Mouse (Mus musculus) midbrain, postnatal 0 days (tissue): ENCODE results near the gene Tmem94. TPM values are rescaled to one million over a fixed set of nuclear protein-coding genes. Genes with fewer than 3 reads are reported as not detected.
A peak's percentile ranks its signal among the peaks of the same experiment; 100 is the strongest.

Experiments used
- ATAC-seq: fragments of 200-750 bp; cut with Nextera tagmentation; 2 replicates; pipeline ENCODE4 v1.8.0; 2017; ENCODE audit warnings: moderate number of reproducible peaks, mild to moderate bottlenecking, moderate TSS enrichment, moderate library complexity; ENCODE audit not compliant: low FRiP score
- DNase-seq: peaks from one replicate; pipeline ENCODE4 v3.0.0-alpha.2; 2015; ENCODE audit warnings: low spot score
- H3K27ac ChIP-seq: fragments of 300-500 bp; sonication (generic); 2 replicates; pipeline ENCODE4 v1.5.1; 2014; ENCODE audit warnings: low read depth, mild to moderate bottlenecking, low read length, mixed read lengths
- H3K27me3 ChIP-seq: fragments of 300-500 bp; sonication (generic); 2 replicates; pipeline ENCODE4 v1.6.1; 2014; ENCODE audit warnings: low read length, control low read depth, mixed read lengths; ENCODE audit not compliant: insufficient read depth
- H3K36me3 ChIP-seq: fragments of 300-500 bp; sonication (generic); 2 replicates; pipeline ENCODE4 v1.6.1; 2014; ENCODE audit warnings: low read length, control low read depth, mixed read lengths; ENCODE audit not compliant: insufficient read depth
- H3K4me1 ChIP-seq: fragments of 300-500 bp; sonication (generic); 2 replicates; pipeline ENCODE4 v1.6.1; 2014; ENCODE audit warnings: mild to moderate bottlenecking, control low read depth, antibody characterized with exemption, low read length, mixed read lengths; ENCODE audit not compliant: insufficient read depth
- H3K4me2 ChIP-seq: fragments of 300-500 bp; sonication (generic); 2 replicates; pipeline ENCODE4 v1.6.1; 2014; ENCODE audit warnings: low read depth, mild to moderate bottlenecking, low read length, mixed read lengths; ENCODE audit not compliant: poor library complexity, severe bottlenecking
- H3K4me3 ChIP-seq: fragments of 300-500 bp; sonication (generic); 2 replicates; pipeline ENCODE4 v1.5.1; 2014; ENCODE audit warnings: low read depth, mild to moderate bottlenecking, low read length, moderate library complexity
- H3K9ac ChIP-seq: fragments of 300-500 bp; sonication (generic); replicated peaks from 2 replicates; pipeline ENCODE4 v1.6.1; 2014; ENCODE audit warnings: mild to moderate bottlenecking, low read length, moderate library complexity, mixed read lengths; ENCODE audit not compliant: poor library complexity, severe bottlenecking
- H3K9me3 ChIP-seq: fragments of 300-500 bp; sonication (generic); 2 replicates; pipeline ENCODE4 v1.6.1; 2016; ENCODE audit warnings: low read length, control low read depth
- CTCF ChIP-seq: IDR thresholded peaks from 2 replicates; pipeline ENCODE4 v1.5.1; 2016; ENCODE audit warnings: antibody characterized with exemption, mild to moderate bottlenecking
- WGBS: fragments of 180-500 bp; shearing (Covaris S2); extraction: QIAGEN DNeasy Blood & Tissue Kit; methylation state at CpG from one replicate; pipeline ENCODE4 v1.1.7; 2014; 5-methylcytosine and 5-hydroxymethylcytosine counted together
- polyA plus RNA-seq: library from polyadenylated mRNA; unstranded; fragments of >200 nt; fragmentation: Nextera tagmentation; extraction: Ambion mirVana; gene quantifications from 2 replicates; pipeline ENCODE4 v1.2.1, GENCODE M21; 2015
- total RNA-seq: library from RNA; depleted of rRNA; stranded (reverse); fragments of >200 nt; gene quantifications from 2 replicates; pipeline ENCODE4 v1.2.3, GENCODE M21; 2014

Tmem94 gene
- total and polyA plus RNA-seq, 2 experiments from 2014 or later, result 15.9 to 32.7 TPM

DNA sequence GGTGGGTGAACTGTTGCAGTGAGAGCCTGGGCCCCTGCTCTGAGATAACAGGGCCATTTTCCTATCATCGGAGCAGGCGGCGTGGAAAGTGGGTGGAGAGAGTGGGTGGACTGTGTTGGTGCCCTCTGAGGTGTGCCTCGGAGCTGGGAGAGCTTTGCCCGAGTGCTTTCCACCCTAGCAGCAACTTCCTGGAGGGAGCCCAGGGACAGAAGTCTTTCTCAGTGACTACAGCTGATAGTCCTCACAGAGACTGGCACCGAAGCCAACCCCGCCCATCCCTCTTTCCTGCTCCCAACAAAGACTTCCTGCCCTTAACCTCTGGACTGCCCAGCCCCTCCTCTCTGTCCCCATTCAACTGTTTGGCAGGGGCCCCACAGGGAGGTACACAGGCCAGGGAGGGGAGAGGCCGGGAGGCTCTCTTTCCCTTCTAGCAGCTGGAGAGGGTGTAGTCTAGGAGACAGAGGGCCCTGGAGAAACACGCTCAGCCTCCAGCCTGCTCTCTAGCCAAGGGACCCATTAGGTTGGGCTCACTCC lies 13.9 kb downstream of the Tmem94 start:
- no peaks in the 10 kb centered on the region for H3K9me3 ChIP-seq
- ATAC-seq (peak; percentile 66), DNase-seq (peak; percentile 80)
- no peak for TF ChIP-seq CTCF
- no peak overlapping the region for H3K4me3 ChIP-seq
- 14% methylated on average over 9 of the region's 9 CpGs for WGBS
- H3K27ac ChIP-seq, result peak overlapping the region; percentile 59; the same call in 1 of the 2 replicates
- no peaks in the 10 kb centered on the region for H3K27me3 ChIP-seq
- 0 out of 2 replicates have a peak overlapping the region, but pooled peaks have one; percentile 9 for H3K4me2 ChIP-seq
- H3K36me3 ChIP-seq, result no peaks in the 10 kb centered on the region
- H3K9ac ChIP-seq, result no peak overlapping the region
- H3K4me1 ChIP-seq, result peaks cover 30% of the 10 kb centered on the region

DNA sequence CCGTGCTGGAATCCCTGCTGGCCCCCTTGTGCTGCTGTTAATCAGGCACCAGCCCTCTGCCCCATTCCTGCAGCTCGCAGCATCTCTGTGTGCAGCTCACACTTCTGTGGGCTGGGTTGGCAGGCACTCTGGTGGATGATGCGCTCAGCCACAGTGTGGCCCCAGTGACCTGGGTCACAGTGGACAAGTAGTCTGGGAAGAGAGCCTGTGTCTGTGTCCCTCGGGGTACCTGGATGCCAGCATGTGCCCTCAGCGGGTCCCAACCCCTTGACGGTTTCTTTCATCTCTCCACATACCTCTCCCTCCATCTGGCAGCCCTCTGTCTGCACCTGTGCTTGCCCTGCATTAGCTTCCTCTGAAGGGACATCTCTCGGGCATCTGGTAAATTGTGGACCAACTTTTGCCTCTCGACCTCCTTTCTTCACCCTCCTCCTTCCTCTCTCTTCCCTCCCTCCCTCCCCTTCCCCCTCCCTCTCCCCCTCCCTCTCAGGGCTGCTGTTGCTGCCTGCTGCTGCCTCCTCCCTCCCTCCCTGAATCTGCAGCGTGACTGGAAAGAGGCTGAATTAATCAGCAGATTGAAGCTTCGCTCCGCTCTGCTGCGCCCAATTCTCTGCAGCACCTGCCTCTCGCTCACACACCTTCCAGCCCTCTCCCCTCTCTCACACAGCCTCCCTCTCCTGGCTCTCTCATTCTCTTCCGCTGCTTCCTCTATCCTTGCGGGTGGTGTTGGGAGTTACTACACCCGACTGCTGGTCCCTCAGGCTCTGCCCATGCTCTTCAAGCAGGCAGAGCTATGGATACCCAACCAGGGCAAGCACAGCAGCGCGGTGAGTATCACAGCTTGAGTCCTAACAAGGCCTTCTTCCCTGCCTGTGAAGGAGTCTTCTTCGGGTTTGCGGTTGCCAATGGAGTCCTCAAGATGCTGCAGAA lies 15.2 kb downstream of the Tmem94 start:
- H3K27me3 ChIP-seq, result no peaks in the 10 kb centered on the region
- 3% methylated on average over 20 of the region's 20 CpGs for WGBS
- no peaks in the 10 kb centered on the region for H3K36me3 ChIP-seq
- TF ChIP-seq CTCF, result no peak
- peaks cover 30% of the 10 kb centered on the region for H3K4me1 ChIP-seq
- peak overlapping the region; percentile 43 for H3K4me2 ChIP-seq
- H3K9ac ChIP-seq, result peak overlapping the region; percentile 51
- no peaks in the 10 kb centered on the region for H3K9me3 ChIP-seq
- H3K4me3 ChIP-seq, result peak overlapping the region; percentile 28
- peak overlapping the region; percentile 77 for H3K27ac ChIP-seq
- ATAC-seq (peak; percentile 57), DNase-seq (peak; percentile 78)

DNA sequence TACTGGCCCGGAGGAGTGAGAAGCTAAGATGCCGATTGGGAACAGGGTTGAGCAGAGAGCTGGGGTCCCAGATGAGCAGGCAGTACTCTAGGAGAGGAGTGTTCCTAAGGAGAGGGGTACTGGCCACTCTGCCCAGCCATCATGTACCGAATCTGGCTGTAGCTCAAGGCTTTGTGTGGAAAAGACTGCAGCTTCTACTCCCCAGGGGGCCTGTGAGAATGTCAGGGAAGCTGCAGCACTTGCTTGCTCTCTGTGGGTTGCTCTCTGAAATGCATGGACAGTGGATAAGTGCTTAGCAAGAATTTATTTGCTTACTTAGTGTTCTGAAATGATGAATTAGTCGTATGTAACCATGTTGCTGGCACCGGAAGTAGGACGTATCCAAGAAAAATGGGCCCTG lies 21.2 kb downstream of the Tmem94 start:
- Histone ChIP-seq H3K4me2 (no peak overlapping the region), H3K27ac (no peak overlapping the region)
- peak; percentile 61 for DNase-seq

DNA sequence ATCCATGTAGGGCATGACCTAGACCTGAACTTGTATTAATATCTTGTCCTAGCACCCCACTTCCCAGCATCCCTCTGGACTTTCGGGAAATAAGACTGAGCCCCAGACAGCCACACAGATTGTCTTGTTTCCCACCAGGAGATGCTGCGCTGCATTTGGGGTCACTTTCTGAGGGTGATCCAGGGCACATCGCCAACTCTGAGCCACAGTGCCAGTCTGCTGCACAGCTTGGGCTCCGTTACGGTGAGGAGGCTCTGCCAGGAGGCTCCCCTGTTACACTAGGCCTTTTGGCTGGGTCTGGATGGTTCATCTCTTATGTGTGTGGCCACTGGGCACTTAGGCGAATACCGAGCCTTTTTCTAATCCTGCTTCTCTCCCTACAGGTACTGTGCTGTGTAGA lies 24.6 kb downstream of the Tmem94 start:
- no peak for TF ChIP-seq CTCF
- H3K9ac ChIP-seq, result no peak overlapping the region
- H3K27ac ChIP-seq, result no peak overlapping the region
- peaks cover 56% of the 10 kb centered on the region for H3K36me3 ChIP-seq
- no peaks in the 10 kb centered on the region for H3K4me1 ChIP-seq
- DNase-seq (no peak), ATAC-seq (no peak)
- WGBS, result 82% methylated on average over 7 of the region's 7 CpGs
- H3K4me3 ChIP-seq, result no peak overlapping the region
- H3K9me3 ChIP-seq, result no peaks in the 10 kb centered on the region
- H3K4me2 ChIP-seq, result no peak overlapping the region
- H3K27me3 ChIP-seq, result no peaks in the 10 kb centered on the region

More for the DNA sequence above, 21.2 kb downstream of the Tmem94 start:
- ATAC-seq, result no peak
- Histone ChIP-seq H3K27me3 (no peaks in the 10 kb centered on the region), H3K4me1 (peaks cover 3% of the 10 kb centered on the region; the same call in 1 of the 2 replicates), H3K9me3 (no peaks in the 10 kb centered on the region), H3K4me3 (no peak overlapping the region), H3K9ac (no peak overlapping the region), H3K36me3 (peaks cover 24% of the 10 kb centered on the region)
- peak; percentile 20 for TF ChIP-seq CTCF
- 61% methylated on average over 6 of the region's 6 CpGs for WGBS

DNA sequence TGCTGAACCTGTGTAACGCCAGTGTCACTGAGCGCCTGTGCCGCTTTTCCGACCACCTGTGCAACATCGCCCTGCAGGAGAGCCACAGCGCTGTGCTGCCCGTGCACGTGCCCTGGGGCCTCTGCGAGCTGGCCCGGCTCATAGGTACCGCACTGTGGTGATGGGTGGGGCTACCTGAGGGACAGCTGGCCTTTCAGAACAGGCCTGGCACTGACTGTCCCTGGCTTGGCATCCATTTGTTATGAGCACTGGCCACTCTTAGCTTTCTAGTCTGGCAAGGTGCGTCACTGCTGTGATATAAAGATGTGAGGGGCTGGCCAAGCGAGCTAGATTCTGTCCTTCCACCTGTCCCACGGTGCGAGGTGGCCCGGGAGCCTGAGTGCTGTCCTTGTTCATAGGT lies 26.7 kb downstream of the Tmem94 start:
- H3K9me3 ChIP-seq, result no peaks in the 10 kb centered on the region
- TF ChIP-seq CTCF, result no peak
- no peak overlapping the region for H3K4me2 ChIP-seq
- H3K4me1 ChIP-seq, result no peaks in the 10 kb centered on the region
- H3K27me3 ChIP-seq, result no peaks in the 10 kb centered on the region
- no peak overlapping the region for H3K27ac ChIP-seq
- ATAC-seq, result no peak
- DNase-seq, result no peak
- WGBS, result 95% methylated on average over 16 of the region's 16 CpGs
- H3K36me3 ChIP-seq, result peaks cover 77% of the 10 kb centered on the region
- H3K4me3 ChIP-seq, result no peak overlapping the region
- no peak overlapping the region for H3K9ac ChIP-seq

DNA sequence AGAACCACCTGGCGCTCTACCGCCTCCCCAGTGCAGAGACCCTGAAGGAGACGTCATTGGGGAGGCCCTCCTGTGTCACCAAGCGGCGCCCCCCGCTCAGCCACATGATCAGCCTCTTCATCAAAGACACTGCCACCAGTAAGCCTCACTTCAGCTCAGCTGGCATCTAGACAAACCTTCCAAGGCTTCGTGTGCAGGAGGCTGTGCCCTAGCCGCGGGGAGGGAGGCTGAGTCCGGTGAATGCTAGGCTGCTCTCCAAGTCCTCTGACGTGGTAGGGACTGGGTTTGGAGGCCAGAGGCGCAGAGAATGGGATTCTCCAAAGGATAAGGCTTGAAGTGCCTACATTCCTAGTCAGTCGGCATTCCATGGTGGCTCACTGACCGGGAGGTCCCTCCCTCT lies 27.1 kb downstream of the Tmem94 start:
- WGBS, result 80% methylated on average over 14 of the region's 14 CpGs
- ATAC-seq (no peak), DNase-seq (no peak)
- Histone ChIP-seq H3K9ac (no peak overlapping the region), H3K36me3 (peaks cover 81% of the 10 kb centered on the region), H3K9me3 (no peaks in the 10 kb centered on the region), H3K4me1 (no peaks in the 10 kb centered on the region), H3K4me2 (no peak overlapping the region), H3K4me3 (no peak overlapping the region), H3K27me3 (no peaks in the 10 kb centered on the region), H3K27ac (no peak overlapping the region)
- TF ChIP-seq CTCF, result no peak
